Mouse (Mus musculus) hindbrain, embryonic 16.5 days (tissue): ENCODE data around the gene Sept11. TPM values are rescaled to one million over a fixed set of nuclear protein-coding genes. Genes with fewer than 3 reads are reported as not detected.
A peak's percentile ranks its signal among the peaks of the same experiment; 100 is the strongest.

ENCODE experiments used
- ATAC-seq: fragments of 200-750 bp; cut with Nextera tagmentation; 2 replicates; pipeline ENCODE4 v1.8.0; 2017; ENCODE audit warnings: moderate TSS enrichment, moderate library complexity
- H3K27ac ChIP-seq: fragments of 300-500 bp; sonication (generic); 2 replicates; pipeline ENCODE4 v1.5.1; 2014; ENCODE audit warnings: low read depth, mild to moderate bottlenecking, control low read depth, low read length, moderate library complexity
- H3K27me3 ChIP-seq: fragments of 300-500 bp; sonication (generic); replicated peaks from 2 replicates; pipeline ENCODE4 v1.6.1; 2014; ENCODE audit warnings: low read length; ENCODE audit not compliant: control insufficient read depth, insufficient read depth
- H3K36me3 ChIP-seq: fragments of 300-500 bp; sonication (generic); 2 replicates; pipeline ENCODE4 v1.6.1; 2014; ENCODE audit warnings: mild to moderate bottlenecking, low read length, moderate library complexity, mixed read lengths; ENCODE audit not compliant: control insufficient read depth, insufficient read depth
- H3K4me1 ChIP-seq: fragments of 300-500 bp; sonication (generic); 2 replicates; pipeline ENCODE4 v1.6.1; 2014; ENCODE audit warnings: low read depth, low read length; ENCODE audit not compliant: control insufficient read depth, insufficient read depth
- H3K4me2 ChIP-seq: fragments of 300-500 bp; sonication (generic); 2 replicates; pipeline ENCODE4 v1.6.1; 2014; ENCODE audit warnings: mild to moderate bottlenecking, low read length, control low read depth, moderate library complexity
- H3K4me3 ChIP-seq: fragments of 300-500 bp; sonication (generic); 2 replicates; pipeline ENCODE4 v1.5.1; 2014; ENCODE audit warnings: mild to moderate bottlenecking, low read length, control low read depth, moderate library complexity
- H3K9ac ChIP-seq: fragments of 300-500 bp; sonication (generic); 2 replicates; pipeline ENCODE4 v1.6.1; 2014; ENCODE audit warnings: low read depth, mild to moderate bottlenecking, control low read depth, low read length, moderate library complexity
- H3K9me3 ChIP-seq: fragments of 300-500 bp; sonication (generic); 2 replicates; pipeline ENCODE4 v1.6.1; 2014; ENCODE audit warnings: mild to moderate bottlenecking, low read length, moderate library complexity; ENCODE audit not compliant: control insufficient read depth
- WGBS: fragments of 180-500 bp; shearing (Covaris S2); extraction: QIAGEN DNeasy Blood & Tissue Kit; methylation state at CpG from one replicate; pipeline ENCODE4 v1.1.7; 2014; 5-methylcytosine and 5-hydroxymethylcytosine counted together
- polyA plus RNA-seq: library from polyadenylated mRNA; unstranded; fragments of >200 nt; fragmentation: Nextera tagmentation; extraction: Ambion mirVana; gene quantifications from 2 replicates; pipeline ENCODE4 v1.2.1, GENCODE M21; 2015

Sept11 gene
- polyA plus RNA-seq: 125 and 150 TPM in 2 replicates

DNA sequence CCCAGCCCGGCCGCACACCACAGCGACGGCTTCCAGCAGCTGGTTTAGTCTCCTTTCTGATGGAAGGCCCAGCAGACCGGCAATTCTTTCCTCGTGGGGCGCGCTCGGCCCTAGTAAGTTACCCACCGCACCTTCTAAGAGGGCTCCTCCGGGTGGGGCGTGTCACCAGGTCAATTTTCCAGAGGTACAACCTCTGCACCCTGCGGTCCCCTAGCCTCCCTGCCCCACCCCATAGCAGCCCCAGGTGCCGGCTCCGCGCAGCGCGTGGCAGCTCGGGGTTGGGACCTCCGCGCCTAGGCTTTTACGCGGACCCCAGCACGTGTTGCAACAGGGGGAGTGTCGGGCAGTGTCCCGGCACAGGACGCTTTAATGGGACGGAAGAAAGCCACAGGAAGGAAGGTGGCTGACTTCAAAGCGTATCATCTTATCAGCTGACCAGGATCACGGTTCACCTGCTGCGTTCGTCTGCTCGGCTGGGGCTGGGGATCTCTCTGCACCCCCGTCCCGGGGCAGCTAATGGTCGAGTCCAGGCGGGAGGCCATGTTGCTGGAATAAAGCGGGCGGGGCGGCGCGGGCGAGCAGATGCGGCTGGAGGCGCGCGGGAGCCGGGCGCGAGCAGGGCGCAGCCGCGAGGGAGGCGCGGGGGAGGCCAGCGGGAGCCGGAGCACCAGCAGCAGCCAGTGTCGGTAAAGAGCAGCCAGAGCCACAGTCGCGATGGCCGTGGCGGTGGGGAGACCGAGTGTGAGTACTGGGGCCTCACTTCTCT is at the start of gene Sept11:
TSS of gene Sept11 (plus strand) at position 581 of the 766 bp plus-strand sequence.
- under 1% methylated on average over 56 of the region's 63 CpGs for WGBS
- Histone ChIP-seq H3K4me2 (peak within 1 kb of the TSS; percentile 88), H3K9ac (peak within 1 kb of the TSS; percentile 90), H3K9me3 (no peaks in the 10 kb centered on the region), H3K4me1 (peaks cover 33% of the 10 kb centered on the region), H3K36me3 (no peaks in the 10 kb centered on the region), H3K27me3 (no peaks in the 10 kb centered on the region), H3K27ac (peak within 1 kb of the TSS; percentile 96), H3K4me3 (peak within 1 kb of the TSS; percentile 84)
- peak; percentile 94 for ATAC-seq

DNA sequence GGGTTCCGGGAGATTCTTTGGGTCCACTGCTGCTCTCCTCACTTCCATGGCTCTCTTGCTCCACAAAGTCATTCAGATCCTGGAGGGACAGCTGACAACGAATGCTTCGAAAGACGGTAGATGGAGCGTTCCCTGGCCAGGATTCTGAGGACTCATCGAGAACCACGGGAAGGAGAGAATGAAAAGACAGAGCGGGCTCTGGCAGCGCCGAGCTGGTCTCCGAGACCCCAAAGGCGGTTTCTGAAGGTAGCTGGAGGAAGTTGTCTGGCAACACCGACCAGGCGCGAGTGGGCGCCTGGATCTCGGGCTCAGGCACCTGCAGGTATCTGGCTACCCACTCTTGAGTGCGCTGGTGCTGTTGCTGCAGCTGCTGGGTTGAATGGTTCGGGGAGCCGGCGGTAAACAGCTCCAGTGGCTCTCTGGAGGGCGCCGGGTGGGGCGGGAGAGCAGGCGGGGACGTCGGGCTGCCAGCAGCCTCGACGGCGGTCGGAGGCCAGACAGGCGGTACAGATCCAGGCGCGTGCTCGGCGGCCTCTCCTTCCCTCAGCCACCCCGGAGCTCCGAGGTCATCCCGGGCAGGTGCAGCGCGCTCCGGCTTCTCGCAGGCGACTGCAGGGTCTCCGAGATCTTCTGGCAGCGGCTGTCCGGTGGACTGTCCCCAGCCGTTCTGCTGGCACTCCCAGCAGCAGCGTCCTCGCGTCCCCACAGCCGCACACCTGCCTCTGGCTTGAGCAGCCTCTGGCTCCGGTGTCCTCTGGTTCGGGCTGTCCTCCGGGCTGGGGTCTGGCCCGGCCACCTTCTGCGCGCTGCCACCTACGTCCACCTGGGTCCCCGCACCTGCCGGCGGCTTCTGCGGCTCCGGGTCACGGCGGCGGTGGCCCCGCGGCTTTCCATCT is 49.3 kb upstream of the Sept11 start:
- no peak for ATAC-seq
- Histone ChIP-seq H3K27me3 (peaks cover 47% of the 10 kb centered on the region), H3K4me1 (peaks cover 16% of the 10 kb centered on the region), H3K9me3 (no peaks in the 10 kb centered on the region), H3K4me3 (peak overlapping the region; percentile 56), H3K9ac (peak overlapping the region; percentile 61), H3K4me2 (peak overlapping the region; percentile 99), H3K27ac (no peak overlapping the region), H3K36me3 (no peaks in the 10 kb centered on the region)
- WGBS: 2% methylated on average over 68 of the region's 69 CpGs

DNA sequence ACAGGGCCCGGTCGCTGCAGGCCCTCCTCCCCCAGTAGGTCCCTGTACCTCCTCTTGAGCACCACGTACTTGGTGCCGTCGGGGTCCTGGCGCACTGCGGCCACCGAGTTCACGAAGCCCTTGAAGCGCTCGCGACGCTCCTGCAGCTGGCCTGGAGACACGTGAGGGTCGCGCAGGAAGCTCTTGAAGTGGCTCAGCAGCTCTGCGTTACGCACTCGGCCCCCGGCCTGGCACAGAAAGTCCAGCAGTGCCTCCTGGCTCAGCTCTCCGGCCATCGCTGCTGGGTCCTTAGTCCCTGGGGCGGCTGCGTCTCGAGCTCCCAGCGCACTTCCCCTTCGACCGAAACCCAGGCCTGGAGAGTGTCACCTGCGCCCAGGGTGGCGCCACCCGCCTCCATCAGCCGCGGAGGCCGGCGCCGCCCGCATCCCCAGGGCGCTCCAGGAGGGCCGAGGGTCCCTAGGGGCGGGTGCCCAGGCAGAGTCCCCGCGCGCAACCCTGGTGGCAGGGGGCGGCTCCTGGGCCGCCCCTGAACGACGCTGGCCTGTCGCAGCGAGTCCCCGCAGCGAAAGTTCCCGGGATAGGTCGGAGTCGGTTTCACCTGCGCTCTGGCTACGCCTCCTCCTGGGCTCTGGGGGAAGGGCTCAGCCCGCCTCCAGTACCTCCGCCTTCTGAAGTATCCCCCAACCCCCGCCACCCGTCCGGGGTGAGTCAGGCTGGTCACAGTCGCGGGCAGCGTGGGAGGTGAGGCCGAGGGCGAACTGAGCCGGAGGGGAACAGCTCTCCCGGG is 48.5 kb upstream of the Sept11 start, which contains the start of gene Sowahb:
TSS of gene Sowahb (minus strand) at position 439 of the 787 bp plus-strand sequence.
- no peaks in the 10 kb centered on the region for H3K9me3 ChIP-seq
- H3K27ac ChIP-seq: no peak within 1 kb of the TSS
- peaks cover 49% of the 10 kb centered on the region for H3K27me3 ChIP-seq
- peak within 1 kb of the TSS; percentile 99 for H3K4me2 ChIP-seq
- peak within 1 kb of the TSS; percentile 61 for H3K9ac ChIP-seq
- H3K4me3 ChIP-seq: peak within 1 kb of the TSS; percentile 56
- peak; percentile 76 for ATAC-seq
- under 1% methylated on average over 55 of the region's 68 CpGs for WGBS
- H3K4me1 ChIP-seq: peaks cover 16% of the 10 kb centered on the region
- H3K36me3 ChIP-seq: no peaks in the 10 kb centered on the region

DNA sequence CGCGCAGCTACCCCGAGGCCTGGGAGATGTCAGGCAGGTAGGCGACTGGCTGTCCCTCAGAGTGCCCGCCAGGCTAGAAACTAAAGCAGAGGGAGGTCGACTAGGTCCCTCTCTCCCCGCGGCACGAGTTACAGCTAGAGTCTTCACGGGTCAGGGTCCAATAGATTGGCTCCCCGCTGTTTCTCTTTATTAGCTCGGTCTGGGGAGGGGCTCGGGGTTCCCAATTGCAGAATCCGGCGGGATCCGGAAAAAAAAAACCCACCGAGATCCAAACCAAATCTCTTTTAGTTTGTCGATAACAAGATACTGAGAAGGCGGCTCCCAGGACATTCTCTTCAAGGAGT is 47.9 kb upstream of the Sept11 start:
- Histone ChIP-seq H3K9me3 (no peaks in the 10 kb centered on the region), H3K4me1 (peaks cover 16% of the 10 kb centered on the region), H3K27me3 (peaks cover 49% of the 10 kb centered on the region), H3K4me3 (peak overlapping the region; percentile 56), H3K9ac (peak overlapping the region; percentile 61), H3K36me3 (no peaks in the 10 kb centered on the region), H3K27ac (no peak overlapping the region), H3K4me2 (peak overlapping the region; percentile 99)
- ATAC-seq: peak; percentile 43
- 1% methylated on average over 19 of the region's 19 CpGs for WGBS

DNA sequence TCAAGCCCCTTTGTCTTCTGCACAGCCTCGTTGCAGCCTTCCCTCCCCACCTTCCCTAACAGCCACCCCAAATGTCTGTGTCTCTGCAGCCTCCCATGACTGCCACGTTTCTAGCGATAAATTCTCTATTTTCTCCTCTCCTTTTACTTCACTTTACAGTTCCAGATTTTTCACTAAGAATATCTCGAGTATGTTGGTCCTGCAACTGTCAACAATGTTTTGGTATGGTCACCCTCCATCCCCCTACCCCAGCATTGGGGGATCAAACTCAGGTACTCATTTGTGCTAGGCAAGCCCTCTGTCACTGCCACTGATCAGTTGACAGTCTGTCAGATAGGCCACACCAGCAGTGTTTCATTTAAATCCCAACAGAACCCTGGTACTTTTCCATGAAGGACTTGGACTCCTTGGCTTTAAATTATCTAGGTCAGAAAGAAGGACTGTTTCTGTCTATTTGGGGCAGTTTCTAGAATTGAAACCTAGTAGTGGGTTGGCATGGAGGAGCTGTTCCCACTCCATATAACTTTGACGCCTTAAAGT is 46.9 kb upstream of the Sept11 start:
- Histone ChIP-seq H3K9ac (no peak overlapping the region), H3K27ac (no peak overlapping the region), H3K4me3 (no peak overlapping the region), H3K27me3 (peaks cover 49% of the 10 kb centered on the region), H3K4me1 (peaks cover 16% of the 10 kb centered on the region), H3K4me2 (no peak overlapping the region), H3K36me3 (no peaks in the 10 kb centered on the region), H3K9me3 (no peaks in the 10 kb centered on the region)
- WGBS: 30% methylated on average over 5 of the region's 5 CpGs
- ATAC-seq: no peak

DNA sequence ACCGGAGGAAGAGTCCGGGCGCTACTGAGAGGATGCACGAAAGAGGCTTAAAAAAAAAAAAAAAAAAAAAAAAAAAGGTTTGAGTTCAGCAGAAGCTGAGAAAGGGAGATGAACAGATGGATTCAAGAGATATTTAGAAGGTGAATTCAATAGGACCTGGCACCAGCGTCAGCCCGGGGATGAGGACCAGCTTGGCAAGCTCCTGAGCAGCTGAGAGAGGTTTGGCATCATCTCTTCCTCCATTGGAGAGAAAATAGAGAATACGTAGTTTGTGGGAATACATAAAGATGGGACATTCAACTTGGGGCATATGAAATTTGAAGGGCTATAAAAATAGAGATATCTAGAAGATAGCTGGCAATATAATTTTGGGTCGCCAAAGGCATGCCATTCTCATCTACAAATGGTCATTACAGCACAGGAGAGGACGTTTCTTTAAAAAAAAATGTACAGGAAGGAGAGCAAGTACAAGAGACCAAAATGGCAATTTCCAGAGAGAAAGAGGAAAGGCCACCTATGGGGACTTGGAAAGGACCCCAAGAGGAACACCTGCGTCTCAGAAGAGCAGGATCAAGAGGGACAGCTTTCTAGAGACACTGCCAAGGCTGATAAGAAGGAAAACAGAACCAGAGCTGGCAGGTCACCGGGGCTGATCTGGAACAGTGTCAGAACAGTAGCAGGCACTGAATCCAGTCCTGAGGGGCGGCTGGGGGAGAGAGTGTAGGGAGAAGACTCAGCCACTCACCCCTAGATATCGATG is 44.6 kb upstream of the Sept11 start:
- H3K27ac ChIP-seq: no peak overlapping the region
- H3K4me1 ChIP-seq: peaks cover 16% of the 10 kb centered on the region
- no peaks in the 10 kb centered on the region for H3K36me3 ChIP-seq
- no peak overlapping the region for H3K4me2 ChIP-seq
- ATAC-seq: no peak
- 61% methylated on average over 13 of the region's 13 CpGs for WGBS
- H3K9ac ChIP-seq: no peak overlapping the region
- H3K4me3 ChIP-seq: no peak overlapping the region
- peaks cover 35% of the 10 kb centered on the region for H3K27me3 ChIP-seq
- H3K9me3 ChIP-seq: no peaks in the 10 kb centered on the region

DNA sequence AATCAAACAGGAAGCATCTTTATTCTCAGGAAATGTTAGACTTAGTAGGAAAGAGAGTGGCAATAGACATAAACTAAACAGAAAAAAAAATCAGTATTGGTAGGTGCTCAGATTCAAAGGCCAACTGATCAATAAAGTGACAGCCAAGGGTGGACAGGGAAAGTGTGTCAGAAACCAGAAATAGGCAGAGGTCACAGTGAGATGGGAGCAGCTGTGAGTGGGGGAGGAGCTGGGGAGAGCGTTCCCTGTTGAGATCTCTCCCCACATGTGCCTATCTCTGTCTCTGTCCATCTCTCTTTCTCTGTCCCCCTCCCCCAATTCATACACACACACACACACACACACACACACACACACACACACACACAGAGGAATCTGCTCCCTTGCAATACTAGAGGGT is 43.3 kb upstream of the Sept11 start:
- H3K4me3 ChIP-seq: no peak overlapping the region
- H3K4me2 ChIP-seq: no peak overlapping the region
- no peaks in the 10 kb centered on the region for H3K36me3 ChIP-seq
- no peak overlapping the region for H3K9ac ChIP-seq
- WGBS: 89% methylated on average over 1 of the region's 1 CpGs
- no peak for ATAC-seq
- no peaks in the 10 kb centered on the region for H3K9me3 ChIP-seq
- peaks cover 25% of the 10 kb centered on the region for H3K27me3 ChIP-seq
- H3K4me1 ChIP-seq: peaks cover 4% of the 10 kb centered on the region; the same call in 1 of the 2 replicates
- no peak overlapping the region for H3K27ac ChIP-seq

DNA sequence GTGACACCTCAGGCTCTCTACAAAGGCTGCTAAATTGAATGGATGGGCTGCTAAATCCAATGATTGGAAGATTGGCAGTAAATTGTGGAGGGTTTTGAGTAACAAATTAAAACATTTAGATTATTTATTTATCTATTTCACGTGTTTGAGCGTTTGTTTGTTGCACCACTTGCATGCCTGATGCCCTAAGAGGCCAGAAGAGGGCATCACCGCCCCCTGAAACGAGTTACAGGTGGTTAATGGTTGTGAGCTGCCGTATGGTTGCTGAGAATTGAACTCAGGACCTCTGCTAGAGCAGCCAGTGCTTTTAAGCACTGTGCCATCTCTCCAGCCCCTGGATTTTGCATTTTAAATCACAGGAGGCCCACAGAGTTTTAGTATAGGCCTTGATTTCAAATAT is 42.2 kb upstream of the Sept11 start:
- Histone ChIP-seq H3K27me3 (peaks cover 21% of the 10 kb centered on the region), H3K36me3 (no peaks in the 10 kb centered on the region)
- 53% methylated on average over 5 of the region's 5 CpGs for WGBS

More for the DNA sequence above, 42.2 kb upstream of the Sept11 start:
- Histone ChIP-seq H3K9me3 (no peaks in the 10 kb centered on the region), H3K4me3 (no peak overlapping the region), H3K4me1 (no peaks in the 10 kb centered on the region), H3K4me2 (no peak overlapping the region), H3K27ac (no peak overlapping the region), H3K9ac (no peak overlapping the region)
- no peak for ATAC-seq
